Mouse (Mus musculus) MN1 (cell line): ENCODE measurements around the gene Gm5129.

Experiments
- DNase-seq: peaks from one replicate; pipeline ENCODE4 v3.0.0-alpha.2; 2016; ENCODE audit warnings: low spot score

The Gm5129 gene

GRCm38 (mm10) chr5:29725369-29725768 is 10.4 kb downstream of the Gm5129 start:
- DNase-seq: no peak

DNA sequence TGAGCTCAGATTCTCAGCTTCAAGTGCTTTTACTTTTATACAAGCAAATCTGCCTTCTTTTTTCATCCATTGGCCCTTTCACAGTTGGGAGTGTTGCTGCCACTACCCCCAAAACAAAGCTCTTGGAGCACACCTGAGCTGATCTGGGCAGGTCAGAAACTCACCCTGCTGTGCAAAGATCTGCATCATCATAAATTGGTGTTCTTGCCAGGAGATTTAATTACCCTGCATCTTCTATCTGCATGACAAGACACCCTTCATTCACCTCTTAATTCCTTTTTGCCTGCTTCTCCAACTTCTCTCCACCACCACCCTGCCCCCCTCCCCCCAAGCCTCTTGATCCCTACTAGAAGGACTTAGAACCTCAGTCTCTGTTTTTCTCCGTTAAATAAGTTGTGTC is 14.6 kb downstream of the Gm5129 start:
- no peak for DNase-seq

DNA sequence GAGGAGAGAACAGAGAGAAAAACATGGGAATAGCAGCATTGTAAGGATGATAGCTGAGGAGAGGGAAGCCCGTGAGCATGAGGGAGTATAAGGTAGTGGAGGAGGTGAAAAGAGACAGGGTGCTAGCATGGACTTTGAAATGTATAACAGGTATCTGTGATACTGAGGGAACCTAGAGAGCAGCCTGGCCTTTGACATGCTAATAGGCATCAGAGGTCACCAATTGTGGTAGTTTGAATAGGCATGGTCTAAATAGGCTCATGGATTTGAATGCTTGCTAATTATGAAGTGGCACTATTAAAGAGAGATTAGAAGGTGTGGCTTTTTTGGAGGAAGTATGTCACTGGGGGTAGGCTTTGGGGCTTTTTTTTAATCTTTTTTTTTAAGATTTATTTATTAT is 22.8 kb downstream of the Gm5129 start:
- no peak for DNase-seq

DNA sequence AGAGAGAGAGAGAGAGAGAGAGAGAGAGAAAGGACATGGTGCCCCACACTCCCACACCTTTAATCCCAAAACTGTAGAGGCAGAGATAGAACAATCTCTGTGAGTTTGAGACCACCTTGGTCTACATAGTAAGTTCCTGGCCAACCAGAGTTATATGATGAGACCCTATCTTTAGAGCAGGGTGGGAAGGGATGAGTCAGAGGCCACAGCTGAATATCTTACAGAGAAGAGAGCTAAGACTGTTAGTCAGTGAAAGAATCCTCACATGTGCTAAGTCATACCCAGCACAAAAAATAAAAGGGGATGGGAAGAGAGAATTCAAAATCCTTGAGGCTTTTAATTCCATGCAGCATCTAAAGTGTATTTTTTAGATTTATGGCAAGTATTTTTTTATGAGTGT is 24.1 kb downstream of the Gm5129 start:
- DNase-seq: no peak

DNA sequence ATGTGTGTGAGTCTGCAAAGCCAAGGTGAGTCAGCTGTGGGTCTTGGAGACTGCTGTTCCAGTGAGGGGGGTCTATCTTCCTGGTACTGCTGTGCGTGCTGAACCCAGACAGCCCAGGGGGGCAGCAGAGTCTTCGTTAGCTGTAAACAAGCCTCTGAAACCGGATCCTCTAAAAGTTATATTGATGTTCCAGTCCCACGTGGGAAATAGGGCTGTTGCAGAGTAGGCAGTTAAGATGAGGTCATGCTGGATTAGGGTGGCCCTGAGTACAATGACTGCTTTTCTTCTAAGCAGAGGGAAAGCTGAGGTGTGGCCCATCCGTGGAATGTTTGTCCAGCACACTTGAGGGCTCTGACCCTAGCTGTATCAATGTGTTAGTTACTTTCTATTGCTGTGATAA is 27.5 kb downstream of the Gm5129 start:
- no peak for DNase-seq

DNA sequence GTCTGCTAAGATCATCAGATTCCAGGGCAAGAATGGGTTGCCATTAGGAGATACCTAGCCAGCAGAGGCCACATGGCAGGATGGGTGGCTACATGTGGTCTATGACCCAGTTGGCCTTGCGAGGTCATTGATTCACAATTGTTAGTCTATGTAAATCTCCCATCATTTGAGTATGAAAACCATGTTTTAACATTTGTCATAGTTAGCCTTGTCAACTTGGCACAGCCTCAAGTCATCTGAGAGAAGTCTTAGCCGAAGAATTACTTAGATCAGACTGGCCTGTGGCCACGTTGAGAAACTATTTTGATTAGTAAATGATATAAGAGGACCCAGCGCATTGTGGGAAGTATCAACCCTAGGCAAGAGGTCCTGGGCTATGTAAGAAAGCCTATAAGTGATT is 28.5 kb downstream of the Gm5129 start:
- no peak for DNase-seq

GRCm38 (mm10) chr5:29699520-29700202 is 36.1 kb downstream of the Gm5129 start:
- DNase-seq: no peak

- no peak for DNase-seq
Measured at GRCm38 (mm10) chr5:29698493-29698892, 37.2 kb downstream of the Gm5129 start.

DNA sequence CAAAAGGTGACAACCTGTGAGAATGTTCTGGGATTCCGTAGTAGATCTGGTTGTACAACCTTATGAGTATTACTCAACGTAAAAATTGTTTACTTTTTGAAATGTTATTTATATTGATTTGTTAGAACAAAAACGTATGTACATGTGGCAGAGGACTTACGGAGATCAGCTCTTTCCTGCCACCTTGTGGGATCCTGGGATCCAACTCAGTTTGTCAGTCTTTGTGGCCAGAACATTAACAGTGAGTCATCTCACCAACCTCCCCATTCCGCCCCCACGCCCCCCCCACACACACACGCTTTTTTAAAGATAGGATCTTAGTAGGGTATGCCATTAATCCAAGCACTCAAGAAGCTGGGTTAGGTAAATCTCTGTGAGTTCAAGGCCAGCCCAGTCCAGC is 47.4 kb downstream of the Gm5129 start:
- DNase-seq: peak; percentile 13

GRCm38 (mm10) chr5:29687671-29688070 is 48.1 kb downstream of the Gm5129 start:
- DNase-seq: peak; percentile 58
